Mouse (Mus musculus) C2C12 (cell line): ENCODE data around the gene Sh3rf3. TPM values are rescaled to one million over a fixed set of nuclear protein-coding genes. Genes with fewer than 3 reads are reported as not detected.

ENCODE experiments used
- H3K27me3 ChIP-seq: one replicate; pipeline ENCODE4 v1.6.1; 2011; ENCODE audit not compliant: control insufficient read depth, insufficient read depth, insufficient read length
- H3K36me3 ChIP-seq: one replicate; pipeline ENCODE4 v1.6.1; 2011; ENCODE audit not compliant: control insufficient read depth, insufficient read depth
- H3K4me3 ChIP-seq: one replicate; pipeline ENCODE4 v1.5.1; 2011; ENCODE audit warnings: mild to moderate bottlenecking, control low read depth; ENCODE audit not compliant: poor library complexity, insufficient read depth, severe bottlenecking
- H3K79me2 ChIP-seq: one replicate; pipeline ENCODE4 v1.6.1; 2011; ENCODE audit not compliant: control insufficient read depth, insufficient read depth
- H3K79me3 ChIP-seq: one replicate; pipeline ENCODE4 v1.6.1; 2011; ENCODE audit warnings: low read depth, control low read depth
- H3ac ChIP-seq: one replicate; pipeline ENCODE3; 2011; ENCODE audit warnings: low read depth; ENCODE audit not compliant: control insufficient read depth, insufficient read length
- CEBPB ChIP-seq: IDR thresholded peaks from one replicate; pipeline ENCODE4 v1.6.1; 2011; ENCODE audit warnings: low read depth, mild to moderate bottlenecking, control low read depth, moderate library complexity
- CTCF ChIP-seq: IDR thresholded peaks from one replicate; pipeline ENCODE4 v1.5.1; 2011; ENCODE audit not compliant: control insufficient read depth, insufficient read depth, insufficient read length
- FOSL1 ChIP-seq: IDR thresholded peaks from one replicate; pipeline ENCODE4 v1.8.0; 2011; ENCODE audit warnings: mild to moderate bottlenecking, low read length; ENCODE audit not compliant: poor library complexity, insufficient read depth, severe bottlenecking
- MAX ChIP-seq: IDR thresholded peaks from one replicate; pipeline ENCODE4 v1.6.1; 2011; ENCODE audit warnings: mild to moderate bottlenecking, control low read depth
- MYOD1 ChIP-seq: IDR thresholded peaks from one replicate; pipeline ENCODE4 v1.6.1; 2011; ENCODE audit warnings: low read depth; ENCODE audit not compliant: control insufficient read depth, insufficient read length
- MYOG ChIP-seq: IDR thresholded peaks from one replicate; pipeline ENCODE4 v1.6.1; 2011; ENCODE audit not compliant: control insufficient read depth, insufficient read length; ENCODE audit errors: extremely low read depth
- USF1 ChIP-seq: IDR thresholded peaks from one replicate; pipeline ENCODE4 v1.6.1; 2011; ENCODE audit warnings: low read depth, mild to moderate bottlenecking, control low read depth, moderate library complexity
- polyA plus RNA-seq: library from polyadenylated mRNA; unstranded; fragments of >200 nt; fragmentation: generic; extraction: Trizol; gene quantifications from one replicate; pipeline ENCODE4 v1.2.1, GENCODE M21; 2012; ENCODE audit warnings: missing spikeins

Sh3rf3 gene
- polyA plus RNA-seq, 1 experiment, result 0.14 TPM

DNA sequence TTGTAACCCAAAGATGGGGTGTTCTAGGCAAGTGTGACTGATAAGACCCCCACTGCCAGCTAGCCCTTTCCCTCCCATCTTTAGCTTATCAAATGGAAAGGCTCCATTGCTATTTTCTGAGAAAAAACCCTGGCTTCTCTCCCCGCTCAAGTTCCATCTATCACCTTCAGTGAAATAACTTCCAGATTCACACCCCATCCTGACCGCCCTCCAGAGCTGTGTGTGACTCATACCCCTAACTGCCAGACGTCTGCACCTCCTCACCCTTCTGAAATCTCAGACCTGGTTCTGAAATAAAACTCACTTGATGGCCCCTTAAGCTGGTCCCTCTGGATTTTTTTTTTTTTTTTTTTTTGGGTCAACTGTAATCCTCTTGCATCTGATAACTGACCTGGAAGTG is 5.2 kb upstream of the Sh3rf3 start:
- H3K79me2 ChIP-seq, result no peaks in the 10 kb centered on the region
- no peak overlapping the region for H3ac ChIP-seq
- TF ChIP-seq MYOG (no peak), USF1 (no peak), MAX (no peak), CTCF (no peak), MYOD1 (no peak), CEBPB (no peak), FOSL1 (no peak)
- H3K4me3 ChIP-seq, result no peak overlapping the region
- H3K36me3 ChIP-seq, result no peaks in the 10 kb centered on the region
- no peaks in the 10 kb centered on the region for H3K79me3 ChIP-seq
- H3K27me3 ChIP-seq, result peaks cover 4% of the 10 kb centered on the region

DNA sequence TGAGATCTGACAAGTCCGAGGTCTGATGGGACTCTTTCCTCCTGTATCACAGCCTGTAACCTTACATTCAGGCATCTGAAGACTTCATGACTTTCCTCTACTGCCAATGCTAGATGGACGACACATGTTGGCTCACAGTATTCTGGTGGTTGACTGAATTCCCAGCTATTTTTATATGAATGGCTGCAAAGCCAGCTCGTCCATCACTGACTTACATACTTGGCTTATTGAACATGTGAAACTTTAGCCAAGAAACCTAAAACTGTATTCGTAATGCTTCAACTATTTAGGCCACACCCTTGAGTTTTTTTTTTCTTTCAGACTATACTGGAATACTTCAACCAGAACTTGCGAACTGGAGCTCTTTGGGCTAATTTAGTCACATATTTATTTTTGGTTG is 3.0 kb upstream of the Sh3rf3 start:
- Histone ChIP-seq H3K79me3 (no peaks in the 10 kb centered on the region), H3K4me3 (no peak overlapping the region), H3ac (no peak overlapping the region), H3K27me3 (peaks cover 21% of the 10 kb centered on the region), H3K79me2 (no peaks in the 10 kb centered on the region), H3K36me3 (no peaks in the 10 kb centered on the region)
- TF ChIP-seq FOSL1, result no peak
- no peak for TF ChIP-seq MYOG
- no peak for TF ChIP-seq CEBPB
- no peak for TF ChIP-seq MAX
- TF ChIP-seq USF1, result no peak
- TF ChIP-seq CTCF, result no peak
- TF ChIP-seq MYOD1, result no peak

DNA sequence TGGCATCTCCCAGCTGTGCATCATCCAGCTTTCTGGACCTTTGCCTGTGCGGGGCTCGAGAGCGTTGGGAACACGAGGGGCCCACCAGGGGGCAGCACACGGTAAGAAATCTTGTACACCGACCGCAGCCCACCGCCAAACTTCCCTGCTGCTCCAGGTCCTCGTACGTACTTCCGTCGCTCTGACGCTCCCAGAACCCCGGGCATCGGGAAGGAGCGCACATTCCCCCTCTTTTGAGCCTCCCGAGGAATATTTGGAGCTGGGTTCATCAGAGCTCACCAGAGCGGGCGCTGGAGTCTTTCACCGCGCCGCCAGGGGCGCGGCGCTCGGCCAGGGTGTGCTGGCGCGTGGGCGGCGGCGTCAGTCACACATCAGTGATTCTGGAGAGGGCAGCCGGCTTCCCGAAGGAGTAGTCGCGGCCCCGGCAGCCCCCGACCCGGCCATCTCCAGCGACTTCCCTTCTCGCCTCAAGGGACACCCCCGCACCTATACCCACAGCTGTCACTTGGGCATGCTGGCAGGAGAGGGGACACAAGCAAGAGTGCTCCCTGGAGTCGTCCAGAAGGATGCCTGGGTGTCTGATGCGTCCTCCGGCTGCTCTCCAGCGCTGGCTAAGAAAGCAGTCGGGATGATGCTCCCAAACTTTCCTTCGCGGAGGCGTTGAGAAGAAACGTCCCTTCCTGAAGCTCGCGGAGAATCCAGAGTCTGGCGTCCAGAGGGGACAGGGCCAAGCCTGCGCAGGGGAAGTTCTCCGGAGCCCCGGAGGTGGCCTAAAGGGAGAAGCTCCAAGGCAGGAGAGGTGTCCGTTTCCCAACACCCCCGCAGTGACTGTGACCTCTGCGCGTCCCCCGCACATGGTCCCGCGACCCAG is 714 bp upstream of the Sh3rf3 start:
- H3K27me3 ChIP-seq, result peaks cover 24% of the 10 kb centered on the region
- peak overlapping the region; percentile 49 for H3ac ChIP-seq
- no peaks in the 10 kb centered on the region for H3K36me3 ChIP-seq
- H3K79me2 ChIP-seq, result no peaks in the 10 kb centered on the region
- H3K79me3 ChIP-seq, result no peaks in the 10 kb centered on the region
- TF ChIP-seq CEBPB (no peak), CTCF (peak; percentile 70), MAX (no peak), MYOG (no peak), FOSL1 (no peak), MYOD1 (no peak), USF1 (no peak)
- no peak overlapping the region for H3K4me3 ChIP-seq

DNA sequence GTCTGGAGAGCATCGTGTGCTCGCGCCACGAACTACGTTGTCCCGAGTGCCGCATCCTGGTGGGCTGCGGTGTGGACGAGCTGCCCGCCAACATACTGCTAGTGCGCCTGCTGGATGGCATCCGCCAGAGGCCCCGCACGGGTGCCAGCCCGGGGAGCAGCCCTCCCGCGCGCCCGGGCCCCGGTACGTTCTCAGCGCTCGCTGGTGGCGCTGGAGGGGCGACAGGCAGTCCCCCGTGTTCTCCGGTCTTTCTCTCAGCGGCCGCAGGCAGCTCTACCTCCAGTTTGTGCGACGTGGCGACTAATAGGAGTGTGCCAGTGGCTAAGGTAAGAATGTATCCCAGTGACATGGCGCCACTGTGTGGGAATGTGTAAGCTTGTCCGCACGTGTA is 637 bp downstream of the Sh3rf3 start:
- Histone ChIP-seq H3K79me2 (no peaks in the 10 kb centered on the region), H3K36me3 (no peaks in the 10 kb centered on the region), H3ac (no peak overlapping the region), H3K79me3 (no peaks in the 10 kb centered on the region), H3K27me3 (peaks cover 26% of the 10 kb centered on the region), H3K4me3 (no peak overlapping the region)
- no peak for TF ChIP-seq MYOG
- TF ChIP-seq CEBPB, result no peak
- TF ChIP-seq MAX, result no peak
- no peak for TF ChIP-seq CTCF
- TF ChIP-seq FOSL1, result no peak
- no peak for TF ChIP-seq USF1
- no peak for TF ChIP-seq MYOD1

DNA sequence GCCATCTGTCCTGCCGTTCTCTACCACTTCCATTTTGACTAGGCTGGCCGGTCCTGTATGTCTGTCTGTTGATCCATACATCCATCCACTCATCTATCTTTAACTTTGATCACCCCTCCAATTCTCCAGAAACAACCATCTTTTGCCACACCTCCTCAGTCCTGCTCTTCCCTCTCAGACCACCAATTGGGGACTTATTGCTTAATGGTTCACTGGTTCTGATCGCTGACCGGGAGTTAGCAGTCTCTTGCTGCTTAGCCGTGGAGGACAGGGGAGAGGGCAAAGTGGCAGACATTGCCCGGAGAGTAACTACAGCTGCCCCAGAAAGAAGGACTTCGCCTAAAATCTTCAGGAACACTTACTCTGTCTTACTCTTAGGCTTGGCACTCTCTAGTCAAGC is 1.3 kb downstream of the Sh3rf3 start:
- H3K36me3 ChIP-seq, result no peaks in the 10 kb centered on the region
- no peaks in the 10 kb centered on the region for H3K79me3 ChIP-seq
- H3ac ChIP-seq, result no peak overlapping the region
- peaks cover 28% of the 10 kb centered on the region for H3K27me3 ChIP-seq
- H3K79me2 ChIP-seq, result no peaks in the 10 kb centered on the region
- H3K4me3 ChIP-seq, result no peak overlapping the region
- no peak for TF ChIP-seq USF1

DNA sequence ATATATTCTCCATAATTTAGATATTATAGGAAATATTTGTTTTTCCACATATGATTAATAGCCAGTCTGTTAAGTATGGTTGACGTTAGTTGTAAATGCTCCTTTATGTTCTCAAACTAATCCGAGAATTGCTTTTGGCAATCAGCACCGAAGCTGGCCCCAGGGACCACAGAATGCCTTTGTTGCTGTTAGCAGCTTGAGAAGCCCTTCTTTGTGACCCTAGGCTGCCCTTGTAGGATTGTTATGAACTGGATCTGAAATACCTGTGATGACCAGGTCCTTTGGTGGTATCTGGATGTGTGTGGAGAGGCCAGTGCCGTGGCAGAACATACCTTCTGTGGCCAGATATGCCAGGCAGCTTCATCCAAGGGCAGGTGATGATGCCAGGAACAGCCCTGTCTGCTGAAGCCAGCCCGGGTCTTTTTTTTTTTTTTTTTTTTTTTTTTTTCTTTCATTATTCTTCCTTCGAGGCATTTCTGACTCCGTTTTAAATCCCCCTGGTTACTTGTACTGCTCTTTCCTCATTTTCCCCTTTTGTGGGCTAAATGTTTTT is 10.9 kb downstream of the Sh3rf3 start:
- no peaks in the 10 kb centered on the region for H3K79me2 ChIP-seq
- H3K4me3 ChIP-seq, result no peak overlapping the region
- H3K36me3 ChIP-seq, result no peaks in the 10 kb centered on the region
- no peaks in the 10 kb centered on the region for H3K79me3 ChIP-seq
- no peak overlapping the region for H3ac ChIP-seq
- no peak for TF ChIP-seq MYOG
- no peak for TF ChIP-seq MAX
- no peak for TF ChIP-seq CTCF
- TF ChIP-seq CEBPB, result no peak
- TF ChIP-seq USF1, result no peak
- TF ChIP-seq MYOD1, result no peak
- TF ChIP-seq FOSL1, result no peak
- peaks cover 3% of the 10 kb centered on the region for H3K27me3 ChIP-seq
